Comparison of ENCODE assay signal across 8 mouse cellular contexts in the genomic region with DNA sequence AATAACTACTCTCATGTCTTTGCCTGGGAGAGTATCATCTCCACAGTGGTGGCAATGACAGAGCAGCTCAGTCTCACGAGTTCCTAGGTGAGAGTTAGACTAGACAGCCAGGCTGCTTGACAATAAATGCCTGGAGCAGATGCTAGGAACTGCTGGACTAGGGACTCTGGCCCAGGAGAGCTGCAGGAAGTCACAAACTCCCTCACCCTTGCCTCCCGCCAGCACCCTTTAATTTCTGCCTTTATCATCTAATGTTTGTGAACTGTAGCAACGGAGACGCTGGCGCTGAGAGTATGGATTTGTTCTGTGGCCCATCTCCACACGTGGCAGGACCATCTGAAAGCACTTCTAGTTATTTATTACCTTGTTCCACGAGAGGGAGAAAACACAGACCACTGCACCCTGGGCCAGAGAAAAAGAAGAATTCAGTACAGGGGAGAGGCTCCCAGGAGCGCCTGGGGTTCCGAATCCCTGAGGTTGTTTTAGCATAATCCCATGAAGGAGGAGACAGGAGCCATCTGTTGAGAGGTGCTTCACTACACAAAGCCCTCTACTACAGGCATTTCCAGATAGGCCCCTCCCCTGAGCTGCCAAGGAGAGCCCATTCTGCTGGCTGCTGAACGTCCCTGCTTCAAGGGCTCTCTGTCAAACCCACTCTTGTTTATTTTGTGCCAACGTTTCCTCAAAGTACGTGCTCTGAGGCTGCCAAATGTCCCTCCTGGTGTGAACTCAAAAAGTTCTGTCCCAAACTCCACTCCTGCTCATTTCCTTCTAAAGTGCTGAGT.
DNase-seq lines count a peak whose midpoint lies in the region; ATAC-seq lines count a peak whose summit lies in the region.

No protein-coding gene starts in this region.

- no peak for DNase-seq in frontal cortex, adult 2 months (ENCODE audit: extremely low spot score in 1 of 2, low spot score in 1 of 2)
- peak; percentile 26 for DNase-seq in forelimb bud, embryonic 11.5 days (ENCODE audit: low read depth, low spot score)
- peak; percentile 72 to 83 for DNase-seq in lung, adult 18-20 months
- DNase-seq in retina, postnatal 1 day: peak; percentile 46
- DNase-seq in layer of hippocampus, adult 11-12 months (ENCODE audit: low spot score): no peak
- no peak for DNase-seq in thymus, postnatal 36 days

- peak overlapping the region; percentile 32; the same call in 1 of the 2 replicates for H3K9ac ChIP-seq in intestine, embryonic 16.5 days (ENCODE audit: low read depth, low read length)

- H3K4me1 ChIP-seq in intestine, embryonic 16.5 days (ENCODE audit: control insufficient read depth, insufficient read depth, low read length): peaks cover 30% of the 10 kb centered on the region

- H3K27ac ChIP-seq in intestine, embryonic 16.5 days (ENCODE audit: low read length): peak overlapping the region; percentile 86

- no peaks in the 10 kb centered on the region for H3K36me3 ChIP-seq in intestine, embryonic 16.5 days (ENCODE audit: control insufficient read depth, insufficient read depth, low read length)

- WGBS in intestine, embryonic 16.5 days: 9% methylated on average over 12 of the region's 12 CpGs

- no peak overlapping the region for H3K4me3 ChIP-seq in intestine, embryonic 16.5 days (ENCODE audit: low read length)

- H3K27me3 ChIP-seq in intestine, embryonic 16.5 days (replicated peaks; ENCODE audit: control insufficient read depth, insufficient read depth, low read length): no peaks in the 10 kb centered on the region

- peak; percentile 16; the same call in 1 of the 2 replicates for ATAC-seq in frontal cortex, adult (ENCODE audit: low TSS enrichment)
- ATAC-seq in intestine, embryonic 16.5 days: peak; percentile 85

- no peaks in the 10 kb centered on the region for H3K9me3 ChIP-seq in intestine, embryonic 16.5 days (ENCODE audit: control insufficient read depth, low read length)

- H3K4me2 ChIP-seq in intestine, embryonic 16.5 days (ENCODE audit: low read depth, low read length): peak overlapping the region; percentile 11

Comparison
In these comparisons a context has a peak if more than half of its experiments do, and no peak if none do; other contexts are left out.
1. DNase-seq: peak in forelimb bud, embryonic 11.5 days (single experiment), lung, adult 18-20 months (2 of 2) and retina, postnatal 1 day (single experiment); none in frontal cortex, adult 2 months (0 of 2), layer of hippocampus, adult 11-12 months (single experiment) and thymus, postnatal 36 days (0 of 2).